Mouse (Mus musculus): ENCODE data around the gene Tmem163. TPM values are rescaled to one million over a fixed set of nuclear protein-coding genes. Genes with fewer than 3 reads are reported as not detected.

Gene Tmem163
- total and polyA plus RNA-seq, 2 experiments from 2014 or later: 78.2 to 91.4 TPM

GRCm38 (mm10) chr1:127702187-127702586, 22.8 kb upstream of the Tmem163 start:
- no peak for ATAC-seq (ENCODE audit: low FRiP score)
- no peak overlapping the region for H3K4me3 ChIP-seq (ENCODE audit: low read depth, low read length)
- TF ChIP-seq CTCF (IDR thresholded peaks at IDR 0.05): peak; percentile 60
- no peaks in the 10 kb centered on the region for H3K4me1 ChIP-seq (ENCODE audit: insufficient read depth, low read length)
- H3K27me3 ChIP-seq (ENCODE audit: insufficient read depth, low read length): no peaks in the 10 kb centered on the region
- H3K27ac ChIP-seq (ENCODE audit: low read depth, low read length): no peak overlapping the region
- no peak overlapping the region for H3K9ac ChIP-seq (replicated peaks; ENCODE audit: low read length, poor library complexity, severe bottlenecking)
- H3K4me2 ChIP-seq (ENCODE audit: low read depth, low read length, poor library complexity, severe bottlenecking): no peak overlapping the region
- no peaks in the 10 kb centered on the region for H3K36me3 ChIP-seq (ENCODE audit: insufficient read depth, low read length)
- 95% methylated on average over 1 of the region's 1 CpGs for WGBS
- no peaks in the 10 kb centered on the region for H3K9me3 ChIP-seq (ENCODE audit: low read length)
- peak; percentile 14 for DNase-seq (ENCODE audit: low spot score)

- WGBS: 20% methylated on average over 2 of the region's 2 CpGs
- Histone ChIP-seq H3K4me1 (ENCODE audit: insufficient read depth, low read length) (no peaks in the 10 kb centered on the region), H3K36me3 (ENCODE audit: insufficient read depth, low read length) (no peaks in the 10 kb centered on the region), H3K4me2 (ENCODE audit: low read depth, low read length, poor library complexity, severe bottlenecking) (no peak overlapping the region), H3K9ac (replicated peaks; ENCODE audit: low read length, poor library complexity, severe bottlenecking) (no peak overlapping the region), H3K27ac (ENCODE audit: low read depth, low read length) (no peak overlapping the region), H3K9me3 (ENCODE audit: low read length) (no peaks in the 10 kb centered on the region), H3K4me3 (ENCODE audit: low read depth, low read length) (no peak overlapping the region), H3K27me3 (ENCODE audit: insufficient read depth, low read length) (no peaks in the 10 kb centered on the region)
- peak; percentile 64 for TF ChIP-seq CTCF (IDR thresholded peaks at IDR 0.05)
- 0 out of 2 replicates have a peak, but pooled peaks have one; percentile 10 for ATAC-seq (ENCODE audit: low FRiP score)
- peak; percentile 44 for DNase-seq (ENCODE audit: low spot score)
Observed at GRCm38 (mm10) chr1:127696533-127696932, 17.2 kb upstream of the Tmem163 start.

GRCm38 (mm10) chr1:127677661-127678580, 1.4 kb downstream of the Tmem163 start:
- H3K9me3 ChIP-seq (ENCODE audit: low read length): no peaks in the 10 kb centered on the region
- peak overlapping the region; percentile 82 for H3K27ac ChIP-seq (ENCODE audit: low read depth, low read length)
- H3K4me2 ChIP-seq (ENCODE audit: low read depth, low read length, poor library complexity, severe bottlenecking): peak overlapping the region; percentile 67
- 2% methylated on average over 60 of the region's 64 CpGs for WGBS
- H3K9ac ChIP-seq (replicated peaks; ENCODE audit: low read length, poor library complexity, severe bottlenecking): peak overlapping the region; percentile 78
- H3K4me3 ChIP-seq (ENCODE audit: low read depth, low read length): peak overlapping the region; percentile 76
- peak; percentile 68 for ATAC-seq (ENCODE audit: low FRiP score)
- DNase-seq (ENCODE audit: low spot score): no peak
- H3K27me3 ChIP-seq (ENCODE audit: insufficient read depth, low read length): 0 out of 2 replicates have a peak, but pooled peaks cover 2% of the 10 kb centered on the region
- H3K36me3 ChIP-seq (ENCODE audit: insufficient read depth, low read length): no peaks in the 10 kb centered on the region
- H3K4me1 ChIP-seq (ENCODE audit: insufficient read depth, low read length): no peaks in the 10 kb centered on the region
- no peak for TF ChIP-seq CTCF (IDR thresholded peaks at IDR 0.05)

- DNase-seq (ENCODE audit: low spot score) (no peak), ATAC-seq (ENCODE audit: low FRiP score) (peak; percentile 52)
- H3K4me3 ChIP-seq (ENCODE audit: low read depth, low read length): peak overlapping the region; percentile 76
- no peaks in the 10 kb centered on the region for H3K9me3 ChIP-seq (ENCODE audit: low read length)
- peak overlapping the region; percentile 67 for H3K4me2 ChIP-seq (ENCODE audit: low read depth, low read length, poor library complexity, severe bottlenecking)
- H3K4me1 ChIP-seq (ENCODE audit: insufficient read depth, low read length): no peaks in the 10 kb centered on the region
- peak overlapping the region; percentile 82 for H3K27ac ChIP-seq (ENCODE audit: low read depth, low read length)
- H3K27me3 ChIP-seq (ENCODE audit: insufficient read depth, low read length): 0 out of 2 replicates have a peak, but pooled peaks cover 2% of the 10 kb centered on the region
- under 1% methylated on average over 35 of the region's 44 CpGs for WGBS
- H3K36me3 ChIP-seq (ENCODE audit: insufficient read depth, low read length): no peaks in the 10 kb centered on the region
- H3K9ac ChIP-seq (replicated peaks; ENCODE audit: low read length, poor library complexity, severe bottlenecking): peak overlapping the region; percentile 78
- no peak for TF ChIP-seq CTCF (IDR thresholded peaks at IDR 0.05)
Observed at GRCm38 (mm10) chr1:127677131-127677631, 2.2 kb downstream of the Tmem163 start.

GRCm38 (mm10) chr1:127676516-127677099, 2.7 kb downstream of the Tmem163 start:
- no peak for TF ChIP-seq CTCF (IDR thresholded peaks at IDR 0.05)
- Histone ChIP-seq H3K4me2 (ENCODE audit: low read depth, low read length, poor library complexity, severe bottlenecking) (peak overlapping the region; percentile 67), H3K27ac (ENCODE audit: low read depth, low read length) (peak overlapping the region; percentile 82), H3K9me3 (ENCODE audit: low read length) (no peaks in the 10 kb centered on the region), H3K36me3 (ENCODE audit: insufficient read depth, low read length) (no peaks in the 10 kb centered on the region), H3K9ac (replicated peaks; ENCODE audit: low read length, poor library complexity, severe bottlenecking) (peak overlapping the region; percentile 78), H3K4me1 (ENCODE audit: insufficient read depth, low read length) (no peaks in the 10 kb centered on the region), H3K27me3 (ENCODE audit: insufficient read depth, low read length) (0 out of 2 replicates have a peak, but pooled peaks cover 2% of the 10 kb centered on the region), H3K4me3 (ENCODE audit: low read depth, low read length) (peak overlapping the region; percentile 76)
- ATAC-seq (ENCODE audit: low FRiP score) (no peak), DNase-seq (ENCODE audit: low spot score) (no peak)
- WGBS: 2% methylated on average over 25 of the region's 25 CpGs
